Mouse (Mus musculus): ENCODE measurements at regions not wholly inside any gene's neighbourhood (a gene's known extent, or its start where the extent isn't known, plus 50 kb on each side); places are given as distances from the start of the nearest gene placed in this dataset.

DNA sequence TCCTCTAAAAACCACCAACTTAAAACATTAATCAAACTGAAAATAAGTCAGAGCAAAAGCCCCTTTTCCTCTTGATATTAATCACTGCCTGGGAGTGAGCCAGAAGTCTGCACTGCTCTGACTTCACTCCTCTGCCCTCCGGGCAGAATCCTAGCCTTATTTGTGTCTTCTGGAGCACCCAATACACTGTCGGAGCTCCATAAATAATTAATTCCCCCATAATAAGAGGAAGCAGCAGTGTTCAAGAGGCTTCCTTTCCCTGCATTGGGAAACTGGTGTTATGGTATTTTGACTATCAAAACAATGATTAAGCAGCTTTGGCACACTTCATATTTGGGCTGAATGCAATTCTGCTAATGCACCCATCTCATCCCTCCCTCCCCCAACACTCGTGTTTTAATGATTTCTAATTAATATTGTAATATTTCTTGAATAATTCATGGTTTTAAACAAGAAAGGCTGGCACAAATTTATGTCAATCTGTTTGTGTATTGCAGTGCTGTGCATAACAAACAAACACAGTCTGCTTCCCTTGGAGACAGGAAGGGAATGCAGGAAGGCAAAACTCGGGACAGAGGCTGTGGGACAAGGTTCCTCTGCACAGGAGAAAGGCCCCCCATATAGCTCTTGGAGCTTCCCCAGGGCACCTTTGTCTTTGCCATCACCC lies 523.5 kb upstream of the Stxbp6 start:
- Histone ChIP-seq H3K9me3 (replicated peaks; ENCODE audit: insufficient read depth, low read length) (no peaks in the 10 kb centered on the region), H3K36me3 (ENCODE audit: control insufficient read depth in 1 of 2, insufficient read depth in 2 of 2, low read length in 2 of 2) (no peaks in the 10 kb centered on the region), H3K27me3 (ENCODE audit: control insufficient read depth in 1 of 2, insufficient read depth in 2 of 2, low read length in 2 of 2) (no peaks in the 10 kb centered on the region), H3K4me1 (ENCODE audit: control insufficient read depth in 1 of 2, insufficient read depth in 2 of 2, low read length in 2 of 2) (no peaks in the 10 kb centered on the region), H3K27ac (ENCODE audit: control insufficient read depth, low read depth, low read length) (no peak overlapping the region), H3K4me3 (ENCODE audit: control insufficient read depth in 1 of 2, insufficient read depth in 1 of 2, low read depth in 2 of 2, low read length in 2 of 2) (no peak overlapping the region), H3K9ac (ENCODE audit: control insufficient read depth, low read depth, low read length, poor library complexity, severe bottlenecking) (no peak overlapping the region), H3K79me2 (ENCODE audit: control insufficient read depth, insufficient read depth, low read length, poor library complexity) (no peaks in the 10 kb centered on the region)
- TF ChIP-seq MAZ (IDR thresholded peaks at IDR 0.05; ENCODE audit: low read depth, low read length) (no peak), ZC3H11A (IDR thresholded peaks at IDR 0.05; ENCODE audit: low read depth, low read length) (no peak), RAD21 (IDR thresholded peaks at IDR 0.05; ENCODE audit: low read depth, low read length) (no peak), BHLHE40 (IDR thresholded peaks at IDR 0.05; ENCODE audit: borderline replicate concordance, low read depth, low read length) (no peak), RCOR1 (IDR thresholded peaks at IDR 0.05; ENCODE audit: low read depth, low read length) (no peak), POLR2AphosphoS2 (IDR thresholded peaks at IDR 0.05; ENCODE audit: low read length) (no peak), SMC3 (IDR thresholded peaks at IDR 0.05; ENCODE audit: low read depth, low read length) (no peak), SIN3A (IDR thresholded peaks at IDR 0.05; ENCODE audit: low read length) (no peak), MXI1 (IDR thresholded peaks at IDR 0.05; ENCODE audit: low read depth, low read length) (no peak), ZKSCAN1 (IDR thresholded peaks at IDR 0.05; ENCODE audit: low read depth, low read length) (no peak), NRF1 (IDR thresholded peaks at IDR 0.05; ENCODE audit: insufficient read depth, low read depth, low read length, poor library complexity, severe bottlenecking) (no peak), TAL1 (IDR thresholded peaks at IDR 0.05; ENCODE audit: low read length) (no peak), CTCF (IDR thresholded peaks at IDR 0.05 in 2 of 3, conservative IDR thresholded peaks at IDR 0.05 in 1 of 3; ENCODE audit: control insufficient read depth in 1 of 3, insufficient read depth in 1 of 3, low read depth in 2 of 3, low read length in 3 of 3, poor library complexity in 1 of 3, severe bottlenecking in 1 of 3) (no peak), ZNF384 (IDR thresholded peaks at IDR 0.05; ENCODE audit: low read depth, low read length) (no peak)
- DNase-seq (ENCODE audit: low read depth, low spot score), result no peak

DNA sequence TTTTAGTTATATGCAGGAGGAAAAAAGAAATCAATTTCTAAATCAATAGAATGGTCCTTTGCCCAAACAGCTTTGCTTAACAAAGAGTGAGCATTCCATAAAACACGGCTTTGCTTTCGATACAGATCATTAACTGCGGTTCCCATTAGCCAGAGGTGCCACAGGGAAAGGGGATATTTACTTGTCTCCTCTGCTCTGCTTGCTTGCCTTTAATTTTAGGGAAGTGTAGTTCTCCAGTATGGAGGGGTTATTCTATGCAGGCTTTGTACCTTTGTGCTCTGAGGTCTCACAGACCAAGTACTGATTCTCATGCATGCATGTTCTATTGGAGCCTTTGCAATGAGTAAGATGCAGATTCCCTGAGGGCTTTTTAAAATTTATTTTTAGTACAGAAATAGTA lies 520.2 kb upstream of the Stxbp6 start:
- H3K79me2 ChIP-seq (ENCODE audit: control insufficient read depth, insufficient read depth, low read length, poor library complexity), result no peaks in the 10 kb centered on the region
- no peak for DNase-seq (ENCODE audit: low read depth, low spot score)

More for the DNA sequence above, 520.2 kb upstream of the Stxbp6 start:
- Histone ChIP-seq H3K27me3 (ENCODE audit: control insufficient read depth in 1 of 2, insufficient read depth in 2 of 2, low read length in 2 of 2) (no peaks in the 10 kb centered on the region), H3K9ac (ENCODE audit: control insufficient read depth, low read depth, low read length, poor library complexity, severe bottlenecking) (no peak overlapping the region), H3K36me3 (ENCODE audit: control insufficient read depth in 1 of 2, insufficient read depth in 2 of 2, low read length in 2 of 2) (no peaks in the 10 kb centered on the region; a peak in 1 of 4 replicates), H3K9me3 (replicated peaks; ENCODE audit: insufficient read depth, low read length) (no peaks in the 10 kb centered on the region), H3K27ac (ENCODE audit: control insufficient read depth, low read depth, low read length) (no peak overlapping the region), H3K4me1 (ENCODE audit: control insufficient read depth in 1 of 2, insufficient read depth in 2 of 2, low read length in 2 of 2) (no peaks in the 10 kb centered on the region; a peak in 1 of 4 replicates), H3K4me3 (ENCODE audit: control insufficient read depth in 1 of 2, insufficient read depth in 1 of 2, low read depth in 2 of 2, low read length in 2 of 2) (no peak overlapping the region)
- no peak for TF ChIP-seq GATA1 (IDR thresholded peaks at IDR 0.05; ENCODE audit: low read depth, low read length)
- no peak for TF ChIP-seq ZKSCAN1 (IDR thresholded peaks at IDR 0.05; ENCODE audit: low read depth, low read length)
- TF ChIP-seq POLR2A (IDR thresholded peaks at IDR 0.05; ENCODE audit: control insufficient read depth in 1 of 2, insufficient read depth in 1 of 2, low read depth in 1 of 2, low read length in 2 of 2, poor library complexity in 1 of 2), result no peak
- no peak for TF ChIP-seq NRF1 (IDR thresholded peaks at IDR 0.05; ENCODE audit: insufficient read depth, low read depth, low read length, poor library complexity, severe bottlenecking)
- TF ChIP-seq SMC3 (IDR thresholded peaks at IDR 0.05; ENCODE audit: low read depth, low read length), result no peak
- TF ChIP-seq MAX (IDR thresholded peaks at IDR 0.05; ENCODE audit: low read length), result no peak
- no peak for TF ChIP-seq E2F4 (IDR thresholded peaks at IDR 0.05; ENCODE audit: borderline replicate concordance, low read depth, low read length)
- TF ChIP-seq TBP (IDR thresholded peaks at IDR 0.05; ENCODE audit: low read depth, low read length), result no peak
- TF ChIP-seq USF2 (IDR thresholded peaks at IDR 0.05; ENCODE audit: borderline replicate concordance in 1 of 2, insufficient read depth in 1 of 2, low read depth in 1 of 2, low read length in 2 of 2), result no peak
- no peak for TF ChIP-seq CHD1 (IDR thresholded peaks at IDR 0.05; ENCODE audit: low read depth, low read length)
- TF ChIP-seq RCOR1 (IDR thresholded peaks at IDR 0.05; ENCODE audit: low read depth, low read length), result no peak
